Mouse (Mus musculus): ENCODE measurements around the gene Gm9747.
A peak's percentile ranks its signal among the peaks of the same experiment; 100 is the strongest.

Gene Gm9747

GRCm38 (mm10) chr1:82258331-82258730, 25.4 kb downstream of the Gm9747 start:
- DNase-seq = no peak

- DNase-seq = no peak
Measured at GRCm38 (mm10) chr1:82260055-82260454, 27.1 kb downstream of the Gm9747 start.

GRCm38 (mm10) chr1:82261053-82261618, 28.2 kb downstream of the Gm9747 start:
- DNase-seq = no peak

GRCm38 (mm10) chr1:82261638-82262037, 28.7 kb downstream of the Gm9747 start:
- DNase-seq = no peak

- DNase-seq = no peak
Measured at GRCm38 (mm10) chr1:82262331-82262730, 29.4 kb downstream of the Gm9747 start.

GRCm38 (mm10) chr1:82267547-82267946, 34.6 kb downstream of the Gm9747 start:
- DNase-seq = no peak

- DNase-seq = no peak
Measured at GRCm38 (mm10) chr1:82272231-82272630, 39.3 kb downstream of the Gm9747 start.

GRCm38 (mm10) chr1:82273529-82273928, 40.6 kb downstream of the Gm9747 start:
- no peak for DNase-seq

- no peak for DNase-seq
Measured at GRCm38 (mm10) chr1:82274361-82274760, 41.4 kb downstream of the Gm9747 start.

- no peak for DNase-seq
Measured at GRCm38 (mm10) chr1:82279768-82280167, 46.9 kb downstream of the Gm9747 start.

- no peak for DNase-seq
Measured at GRCm38 (mm10) chr1:82281823-82282222, 48.9 kb downstream of the Gm9747 start.

GRCm38 (mm10) chr1:82282992-82283611, 50.2 kb downstream of the Gm9747 start:
- DNase-seq = peak; percentile 84

GRCm38 (mm10) chr1:82283901-82284301, 51.0 kb downstream of the Gm9747 start:
- DNase-seq = peak; percentile 10

- no peak for DNase-seq
Measured at GRCm38 (mm10) chr1:82284403-82284802, 51.5 kb downstream of the Gm9747 start.
